Mouse (Mus musculus): Measurements from ENCODE around the gene Man1c1. TPM values are rescaled to one million over a fixed set of nuclear protein-coding genes. Genes with fewer than 3 reads are reported as not detected.
A peak's percentile ranks its signal among the peaks of the same experiment; 100 is the strongest.

Gene Man1c1
- polyA plus RNA-seq, 1 experiment from 2014 or later, result 4.7 TPM

DNA sequence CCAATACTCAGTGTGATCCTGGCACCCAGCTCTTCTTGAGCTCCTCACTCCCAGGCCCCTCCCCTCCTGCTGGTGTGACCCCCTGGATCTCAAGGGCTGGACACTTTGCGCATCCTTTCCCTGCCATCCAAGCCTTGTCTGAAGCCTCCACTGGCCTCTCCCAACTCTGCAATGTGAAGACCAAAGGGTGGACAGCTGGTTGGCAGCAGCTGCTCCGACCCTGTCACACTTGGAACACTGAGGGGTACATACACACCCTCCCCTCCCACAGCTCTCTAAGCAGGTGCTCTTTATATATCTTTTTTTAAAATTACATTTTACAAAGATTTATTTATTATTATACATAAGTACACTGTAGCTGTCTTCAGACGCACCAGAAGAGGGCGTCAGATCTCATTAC, 36.1 kb upstream of the Man1c1 start:
- WGBS, result 85% methylated on average over 4 of the region's 4 CpGs
- Histone ChIP-seq H3K9ac (no peak overlapping the region), H3K9me3 (no peaks in the 10 kb centered on the region), H3K4me3 (no peak overlapping the region), H3K36me3 (peaks cover 20% of the 10 kb centered on the region), H3K4me1 (peaks cover 25% of the 10 kb centered on the region), H3K27ac (no peak overlapping the region), H3K27me3 (no peaks in the 10 kb centered on the region), H3K4me2 (no peak overlapping the region)
- ATAC-seq (ENCODE audit: insufficient number of reproducible peaks, low FRiP score, low TSS enrichment, low read depth), result no peak

DNA sequence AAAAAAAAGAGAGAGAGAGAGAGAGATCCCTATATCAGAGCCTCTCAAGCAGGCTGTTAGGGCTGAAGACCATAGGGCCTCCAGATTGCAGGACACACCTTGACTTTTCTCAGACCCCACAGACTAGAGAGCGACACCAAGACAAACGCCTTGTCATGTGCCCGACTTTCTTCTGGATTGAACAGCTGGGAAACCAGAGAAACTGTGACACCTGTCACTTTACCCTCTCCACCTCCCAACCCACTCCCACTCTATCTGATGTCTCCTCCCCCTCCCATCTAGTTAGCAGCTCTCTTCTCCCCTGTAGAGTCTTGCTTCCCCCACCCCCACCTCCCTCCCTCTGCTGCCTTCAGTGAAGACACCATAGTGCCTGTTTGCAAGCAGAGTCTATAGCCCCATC, 35.4 kb upstream of the Man1c1 start:
- Histone ChIP-seq H3K27ac (no peak overlapping the region), H3K9ac (no peak overlapping the region), H3K4me2 (no peak overlapping the region), H3K36me3 (peaks cover 14% of the 10 kb centered on the region), H3K27me3 (no peaks in the 10 kb centered on the region), H3K4me1 (peaks cover 31% of the 10 kb centered on the region), H3K9me3 (no peaks in the 10 kb centered on the region), H3K4me3 (no peak overlapping the region)
- 80% methylated on average over 3 of the region's 3 CpGs for WGBS
- no peak for ATAC-seq (ENCODE audit: insufficient number of reproducible peaks, low FRiP score, low TSS enrichment, low read depth)

DNA sequence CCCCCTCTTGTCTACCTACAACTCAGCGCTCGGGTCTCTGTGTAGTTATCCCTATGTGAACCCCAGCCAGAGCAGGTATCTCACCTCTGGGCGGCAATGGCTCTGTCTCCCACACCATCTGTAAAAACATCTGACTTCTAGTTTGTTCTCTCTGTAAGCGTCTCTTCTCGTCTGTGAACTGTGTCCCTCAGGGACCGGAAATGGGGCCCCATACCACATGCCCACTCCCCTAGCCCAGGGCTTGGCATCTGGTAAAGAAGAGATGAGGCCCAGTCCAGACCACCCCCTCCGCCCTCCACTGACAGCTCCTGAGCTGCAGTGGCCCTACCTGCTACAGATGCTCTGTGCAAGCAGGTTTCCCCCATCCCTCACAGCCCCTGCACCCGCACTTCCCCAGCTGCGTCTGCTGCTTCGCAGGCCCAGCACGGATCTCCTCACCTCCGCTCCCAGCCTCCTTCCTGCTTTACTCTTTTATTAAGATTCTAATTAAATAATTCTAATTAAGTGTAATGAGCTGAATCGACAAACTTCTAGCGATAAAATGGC, 33.3 kb upstream of the Man1c1 start:
- H3K4me3 ChIP-seq, result no peak overlapping the region
- ATAC-seq (ENCODE audit: insufficient number of reproducible peaks, low FRiP score, low TSS enrichment, low read depth), result no peak
- H3K36me3 ChIP-seq, result peaks cover 5% of the 10 kb centered on the region; the same call in 1 of the 2 replicates
- H3K9me3 ChIP-seq, result no peaks in the 10 kb centered on the region
- H3K27me3 ChIP-seq, result no peaks in the 10 kb centered on the region
- H3K27ac ChIP-seq, result no peak overlapping the region
- no peak overlapping the region for H3K9ac ChIP-seq
- peaks cover 52% of the 10 kb centered on the region for H3K4me1 ChIP-seq
- WGBS, result 38% methylated on average over 14 of the region's 14 CpGs
- no peak overlapping the region for H3K4me2 ChIP-seq

DNA sequence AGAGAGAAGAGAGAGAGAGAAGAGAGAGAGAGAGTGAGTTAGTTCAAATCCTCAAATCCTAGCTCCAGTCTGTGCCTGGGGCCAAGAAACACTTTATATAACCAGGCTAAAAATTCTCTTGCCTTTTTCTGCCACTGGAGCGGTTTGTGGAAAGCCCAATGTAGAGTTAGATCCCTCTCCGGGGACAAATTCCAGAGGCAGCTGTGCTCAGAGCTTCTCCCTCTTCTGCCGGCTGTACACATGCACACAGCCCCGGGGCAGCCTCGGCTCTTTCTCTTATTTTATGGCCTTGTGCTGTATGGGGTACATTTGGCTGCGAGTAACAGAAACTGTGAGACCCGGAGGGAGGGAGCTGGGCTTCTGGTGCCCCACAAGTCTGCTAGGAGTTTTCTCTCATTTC, 32.1 kb upstream of the Man1c1 start:
- no peaks in the 10 kb centered on the region for H3K27me3 ChIP-seq
- H3K36me3 ChIP-seq, result no peaks in the 10 kb centered on the region
- peak; percentile 37; the same call in 1 of the 2 replicates for ATAC-seq (ENCODE audit: insufficient number of reproducible peaks, low FRiP score, low TSS enrichment, low read depth)
- H3K9me3 ChIP-seq, result no peaks in the 10 kb centered on the region
- no peak overlapping the region for H3K9ac ChIP-seq
- no peak overlapping the region for H3K4me3 ChIP-seq
- H3K27ac ChIP-seq, result peak overlapping the region; percentile 73
- H3K4me2 ChIP-seq, result no peak overlapping the region
- peaks cover 53% of the 10 kb centered on the region for H3K4me1 ChIP-seq
- WGBS, result 16% methylated on average over 7 of the region's 7 CpGs

DNA sequence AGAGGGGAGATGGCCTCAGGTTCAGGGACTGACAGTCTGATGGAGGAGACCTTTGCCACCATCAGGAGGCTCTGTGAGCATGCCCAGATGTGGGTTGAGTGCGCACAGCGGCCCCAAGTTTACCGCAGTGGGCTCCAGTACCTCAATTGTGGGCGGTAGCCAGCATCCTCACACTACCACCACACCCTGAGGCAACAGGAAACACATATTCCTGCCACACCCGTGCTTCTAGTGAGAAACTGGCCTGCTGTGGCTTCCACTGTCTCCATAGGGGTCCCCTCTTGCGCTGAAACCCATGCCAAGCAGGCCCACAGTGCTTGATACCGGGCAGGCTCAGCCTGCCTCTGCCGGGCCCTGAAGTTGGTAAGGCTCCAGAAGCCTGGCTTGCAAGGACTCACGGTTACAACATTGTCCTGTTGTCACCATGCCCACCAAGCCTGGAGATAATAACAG, 30.6 kb upstream of the Man1c1 start:
- Histone ChIP-seq H3K4me2 (peak overlapping the region; percentile 1; the same call in 1 of the 2 replicates), H3K36me3 (no peaks in the 10 kb centered on the region), H3K9ac (no peak overlapping the region), H3K27ac (peak overlapping the region; percentile 73), H3K4me1 (peaks cover 62% of the 10 kb centered on the region), H3K9me3 (no peaks in the 10 kb centered on the region), H3K27me3 (no peaks in the 10 kb centered on the region), H3K4me3 (no peak overlapping the region)
- 45% methylated on average over 9 of the region's 9 CpGs for WGBS
- no peak; the same call in 1 of the 2 replicates for ATAC-seq (ENCODE audit: insufficient number of reproducible peaks, low FRiP score, low TSS enrichment, low read depth)

DNA sequence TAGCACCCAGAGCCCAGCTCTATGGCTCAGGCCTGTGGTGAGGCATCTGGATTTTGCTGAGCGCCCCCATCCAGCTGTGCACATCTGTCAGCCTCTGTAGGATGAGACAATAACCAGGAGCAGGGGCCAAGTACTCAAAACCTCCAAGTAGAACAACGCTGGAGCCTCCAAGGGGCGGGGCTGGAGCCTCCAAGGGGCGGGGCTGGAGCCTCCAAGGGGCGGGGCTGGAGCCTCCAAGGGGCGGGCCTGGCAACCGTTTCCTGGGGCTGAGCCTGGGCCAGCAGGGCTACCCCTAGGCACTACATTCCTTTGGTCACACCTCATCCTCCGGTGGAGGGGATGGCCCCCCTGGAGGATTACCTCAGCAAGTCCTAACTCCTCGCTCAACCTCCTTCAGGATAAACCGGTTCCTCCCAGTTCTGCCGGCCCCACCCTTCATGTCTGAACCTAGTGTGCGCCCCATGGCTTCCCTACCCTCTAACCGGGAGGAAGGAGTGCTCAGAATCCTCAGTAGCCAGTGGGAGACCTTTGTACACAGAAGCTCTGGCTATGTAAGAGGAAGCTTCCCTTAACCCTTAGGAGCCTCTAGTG, 30.0 kb upstream of the Man1c1 start:
- no peak overlapping the region for H3K9ac ChIP-seq
- H3K27ac ChIP-seq, result peak overlapping the region; percentile 73
- H3K4me1 ChIP-seq, result peaks cover 62% of the 10 kb centered on the region
- no peaks in the 10 kb centered on the region for H3K9me3 ChIP-seq
- no peak overlapping the region for H3K4me3 ChIP-seq
- 8% methylated on average over 13 of the region's 13 CpGs for whole genome bisulfite sequencing
- no peaks in the 10 kb centered on the region for H3K27me3 ChIP-seq
- H3K36me3 ChIP-seq, result no peaks in the 10 kb centered on the region
- ATAC-seq (ENCODE audit: insufficient number of reproducible peaks, low FRiP score, low TSS enrichment, low read depth), result peak; percentile 70; the same call in 1 of the 2 replicates
- H3K4me2 ChIP-seq, result peak overlapping the region; percentile 1; the same call in 1 of the 2 replicates

DNA sequence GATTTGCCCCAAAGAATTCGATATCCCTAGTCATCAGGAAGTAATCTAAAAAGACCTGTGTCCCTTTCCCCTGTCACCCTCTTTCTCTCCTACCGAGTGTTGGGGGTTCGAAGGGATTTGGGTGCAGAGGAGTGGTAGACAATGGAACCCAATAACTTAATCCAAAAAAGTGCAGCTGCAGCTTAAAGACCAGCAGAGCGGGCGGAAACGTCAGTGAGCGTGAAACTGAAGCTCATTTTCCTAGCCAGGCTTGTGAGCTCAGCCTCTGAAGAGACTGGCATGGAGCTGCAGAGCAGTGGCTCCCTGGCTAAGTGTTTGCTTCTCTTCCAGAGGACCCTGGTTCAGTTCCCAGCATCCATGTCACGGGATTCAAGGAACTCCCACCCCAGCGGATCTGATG, 29.3 kb upstream of the Man1c1 start:
- Histone ChIP-seq H3K27ac (peak overlapping the region; percentile 73; the same call in 1 of the 2 replicates), H3K27me3 (no peaks in the 10 kb centered on the region), H3K4me3 (no peak overlapping the region), H3K4me1 (peaks cover 62% of the 10 kb centered on the region), H3K9ac (no peak overlapping the region), H3K4me2 (no peak overlapping the region), H3K9me3 (no peaks in the 10 kb centered on the region), H3K36me3 (no peaks in the 10 kb centered on the region)
- 54% methylated on average over 9 of the region's 9 CpGs for WGBS
- no peak for ATAC-seq (ENCODE audit: insufficient number of reproducible peaks, low FRiP score, low TSS enrichment, low read depth)

DNA sequence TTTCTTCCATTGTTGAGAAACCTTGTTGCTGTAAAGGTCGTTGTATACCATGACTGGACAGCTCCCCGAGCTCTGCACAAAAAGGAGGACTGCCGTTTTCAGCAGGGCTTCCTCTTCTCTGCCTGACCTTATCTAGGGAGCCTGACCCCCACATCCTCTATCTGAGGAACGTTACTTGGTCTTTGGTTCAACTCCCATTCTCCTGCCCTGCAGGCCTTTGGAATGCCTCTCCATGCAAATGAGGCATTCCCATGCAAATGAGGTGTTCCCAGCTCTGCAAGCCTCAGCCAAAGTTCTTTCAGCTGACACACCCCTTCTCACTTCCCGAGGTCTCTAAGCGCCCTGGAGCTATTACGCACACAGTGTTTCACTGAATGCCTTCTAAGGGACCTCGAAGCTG, 26.0 kb upstream of the Man1c1 start:
- Histone ChIP-seq H3K27ac (no peak overlapping the region), H3K4me3 (no peak overlapping the region), H3K27me3 (no peaks in the 10 kb centered on the region), H3K9ac (no peak overlapping the region), H3K4me2 (0 out of 2 replicates have a peak overlapping the region, but pooled peaks have one; percentile 7), H3K9me3 (no peaks in the 10 kb centered on the region), H3K4me1 (peaks cover 36% of the 10 kb centered on the region), H3K36me3 (no peaks in the 10 kb centered on the region)
- WGBS, result 10% methylated on average over 8 of the region's 8 CpGs
- ATAC-seq (ENCODE audit: insufficient number of reproducible peaks, low FRiP score, low TSS enrichment, low read depth), result no peak

DNA sequence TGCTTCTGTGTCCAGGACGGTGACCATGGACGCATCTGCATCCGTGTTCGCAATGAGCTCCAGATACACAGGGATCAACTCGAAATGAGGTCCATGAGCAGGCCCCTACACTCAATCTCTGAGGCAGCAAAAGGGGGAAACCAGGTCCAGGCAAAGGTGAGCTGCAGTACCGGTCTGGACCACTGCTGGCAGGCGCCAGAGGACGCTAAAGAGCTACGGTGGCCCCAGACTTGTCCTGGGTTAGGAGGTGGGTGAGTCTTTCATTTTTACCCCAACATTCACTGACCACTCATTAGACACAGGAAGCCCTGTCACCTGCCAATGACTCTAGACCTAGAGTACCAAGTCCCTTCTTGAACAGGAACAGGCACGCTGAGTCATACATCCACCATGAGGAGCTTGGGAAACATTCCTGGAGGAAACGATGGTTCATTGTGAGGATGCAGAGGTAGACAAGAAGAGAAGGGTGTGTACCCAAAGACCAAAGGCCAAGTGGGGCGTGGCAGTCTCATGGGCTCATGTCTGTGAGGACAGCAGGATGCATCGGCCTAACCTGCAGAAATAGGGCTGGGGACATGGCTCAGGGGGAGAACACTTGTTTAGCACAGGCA, 21.8 kb upstream of the Man1c1 start:
- H3K9ac ChIP-seq, result no peak overlapping the region
- no peaks in the 10 kb centered on the region for H3K36me3 ChIP-seq
- no peaks in the 10 kb centered on the region for H3K27me3 ChIP-seq
- no peaks in the 10 kb centered on the region for H3K9me3 ChIP-seq
- no peak for ATAC-seq (ENCODE audit: insufficient number of reproducible peaks, low FRiP score, low TSS enrichment, low read depth)
- no peak overlapping the region for H3K4me3 ChIP-seq
- H3K4me2 ChIP-seq, result no peak overlapping the region
- 69% methylated on average over 13 of the region's 13 CpGs for WGBS
- H3K27ac ChIP-seq, result no peak overlapping the region
- peaks cover 9% of the 10 kb centered on the region for H3K4me1 ChIP-seq

DNA sequence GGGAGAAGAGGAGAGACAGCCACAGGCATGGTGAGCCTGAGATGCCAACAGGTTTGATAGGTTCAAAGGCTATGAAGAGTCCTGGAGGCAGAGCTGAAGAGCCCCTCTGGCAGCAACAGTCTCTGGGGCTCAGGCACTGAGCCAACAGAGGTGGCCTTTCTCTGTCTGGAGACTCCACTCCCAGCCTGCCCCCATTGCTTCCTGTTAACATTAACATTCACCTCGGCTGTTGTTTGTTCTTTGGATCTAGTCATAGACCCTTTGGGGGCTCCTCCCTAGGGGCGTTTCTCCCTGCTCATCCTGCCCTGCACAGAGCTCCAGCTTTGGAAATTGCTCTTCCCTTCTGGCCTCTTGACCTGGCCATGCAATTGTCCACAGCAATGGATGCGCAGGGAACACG, 20.9 kb upstream of the Man1c1 start:
- H3K4me2 ChIP-seq, result no peak overlapping the region
- no peaks in the 10 kb centered on the region for H3K9me3 ChIP-seq
- no peaks in the 10 kb centered on the region for H3K36me3 ChIP-seq
- H3K27ac ChIP-seq, result no peak overlapping the region
- no peak for ATAC-seq (ENCODE audit: insufficient number of reproducible peaks, low FRiP score, low TSS enrichment, low read depth)
- H3K4me3 ChIP-seq, result no peak overlapping the region
- no peak overlapping the region for H3K9ac ChIP-seq
- peaks cover 3% of the 10 kb centered on the region for H3K4me1 ChIP-seq
- 50% methylated on average over 4 of the region's 4 CpGs for WGBS
- no peaks in the 10 kb centered on the region for H3K27me3 ChIP-seq

DNA sequence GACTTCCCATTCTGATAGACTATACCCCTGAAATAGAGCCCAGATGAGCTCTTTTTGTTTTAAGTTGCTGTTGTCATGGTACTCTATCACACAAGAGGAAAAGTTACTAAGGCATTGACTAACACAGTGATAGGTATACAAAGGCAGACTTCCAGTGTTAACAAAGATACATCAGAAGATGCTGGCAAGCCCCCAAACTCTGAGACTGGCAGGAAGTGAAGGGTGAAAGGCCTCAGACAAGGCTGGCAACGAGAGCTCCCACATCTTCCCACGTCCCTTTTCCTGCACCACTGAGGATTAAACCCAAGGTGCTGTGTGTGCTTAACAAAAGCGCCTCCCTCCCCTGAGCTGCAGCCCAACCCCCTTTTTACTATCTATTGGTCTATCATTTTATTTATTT, 19.2 kb upstream of the Man1c1 start:
- H3K36me3 ChIP-seq, result no peaks in the 10 kb centered on the region
- H3K4me3 ChIP-seq, result no peak overlapping the region
- H3K9me3 ChIP-seq, result no peaks in the 10 kb centered on the region
- H3K4me2 ChIP-seq, result no peak overlapping the region
- WGBS, result 78% methylated on average over 3 of the region's 3 CpGs
- ATAC-seq (ENCODE audit: insufficient number of reproducible peaks, low FRiP score, low TSS enrichment, low read depth), result no peak
- no peak overlapping the region for H3K9ac ChIP-seq
- H3K27me3 ChIP-seq, result no peaks in the 10 kb centered on the region
- no peaks in the 10 kb centered on the region; the same call in 1 of the 2 replicates for H3K4me1 ChIP-seq
- H3K27ac ChIP-seq, result no peak overlapping the region

DNA sequence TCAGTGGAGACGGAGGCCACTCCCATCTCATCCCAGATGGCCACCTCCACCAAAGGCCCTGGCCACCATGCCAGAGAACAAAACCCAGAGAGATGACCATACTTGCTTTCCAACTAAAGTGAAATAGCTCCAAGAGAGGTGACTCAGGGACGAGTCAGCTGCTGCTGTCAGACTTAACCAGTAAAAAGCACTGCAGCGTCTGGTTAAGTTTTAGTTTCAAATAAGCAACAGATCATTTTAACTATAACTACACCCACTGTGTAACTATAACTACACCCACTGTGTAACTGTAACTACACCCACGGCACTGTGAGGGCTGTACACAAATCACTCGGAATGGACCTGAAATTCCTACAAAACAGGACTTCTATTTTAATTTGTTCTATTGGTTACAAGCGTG, 17.0 kb upstream of the Man1c1 start:
- H3K4me2 ChIP-seq, result no peak overlapping the region
- H3K36me3 ChIP-seq, result no peaks in the 10 kb centered on the region
- H3K9ac ChIP-seq, result no peak overlapping the region
- no peak overlapping the region for H3K4me3 ChIP-seq
- WGBS, result 73% methylated on average over 6 of the region's 6 CpGs
- ATAC-seq (ENCODE audit: insufficient number of reproducible peaks, low FRiP score, low TSS enrichment, low read depth), result no peak
- H3K9me3 ChIP-seq, result no peaks in the 10 kb centered on the region
- H3K4me1 ChIP-seq, result no peaks in the 10 kb centered on the region; the same call in 1 of the 2 replicates
- H3K27me3 ChIP-seq, result no peaks in the 10 kb centered on the region
- no peak overlapping the region for H3K27ac ChIP-seq
